Mouse (Mus musculus): ENCODE measurements at regions not wholly inside any gene's neighbourhood (a gene's known extent, or its start where the extent isn't known, plus 50 kb on each side); places are given as distances from the start of the nearest gene placed in this dataset.
"Not testable (repeated sequence)": the region's sequence is repeated elsewhere in the genome, so short reads cannot be mapped to it uniquely, and the experiment has no call there.

- in situ Hi-C loops (cut with MboI; ENCODE audit: low sequenced_read_pairs), result no loop called here
Observed at GRCm38 (mm10) chr7:72998374-72998773, 376.9 kb upstream of the Rgma start.

- in situ Hi-C loops (cut with MboI; ENCODE audit: low sequenced_read_pairs), result no loop called here
Observed at GRCm38 (mm10) chr7:73019151-73019550, 356.2 kb upstream of the Rgma start.

DNA sequence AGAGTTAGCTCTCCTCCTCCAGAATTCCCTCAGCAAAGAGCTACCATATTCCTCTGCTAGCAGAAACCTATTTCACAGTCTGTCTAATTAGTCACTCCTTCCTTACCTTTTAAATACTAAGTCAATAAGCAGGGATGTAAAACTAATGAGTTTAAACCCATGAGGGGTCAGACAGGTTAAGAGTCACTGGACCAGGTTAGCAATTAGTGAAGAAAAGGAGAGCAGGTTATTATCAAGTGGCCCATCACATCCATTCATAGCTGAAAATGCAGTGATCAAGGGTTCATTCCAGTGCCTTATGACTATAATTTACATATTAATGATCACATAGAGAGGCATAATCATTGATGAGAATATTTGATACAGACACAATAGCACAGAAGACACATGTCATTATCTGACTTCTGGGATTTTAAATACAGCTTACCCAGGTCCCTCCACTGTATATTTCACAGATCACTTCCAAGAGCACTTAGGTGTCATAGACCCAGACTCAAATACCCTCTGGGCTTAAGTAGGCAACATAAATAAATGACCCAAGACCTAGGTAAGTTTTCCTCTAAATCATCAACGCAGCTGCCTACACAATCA, 355.4 kb upstream of the Rgma start:
- in situ Hi-C loops (cut with MboI; ENCODE audit: low sequenced_read_pairs), result no loop called here

GRCm38 (mm10) chr7:73021786-73022185, 353.5 kb upstream of the Rgma start:
- in situ Hi-C loops (cut with MboI; ENCODE audit: low sequenced_read_pairs), result no loop called here

DNA sequence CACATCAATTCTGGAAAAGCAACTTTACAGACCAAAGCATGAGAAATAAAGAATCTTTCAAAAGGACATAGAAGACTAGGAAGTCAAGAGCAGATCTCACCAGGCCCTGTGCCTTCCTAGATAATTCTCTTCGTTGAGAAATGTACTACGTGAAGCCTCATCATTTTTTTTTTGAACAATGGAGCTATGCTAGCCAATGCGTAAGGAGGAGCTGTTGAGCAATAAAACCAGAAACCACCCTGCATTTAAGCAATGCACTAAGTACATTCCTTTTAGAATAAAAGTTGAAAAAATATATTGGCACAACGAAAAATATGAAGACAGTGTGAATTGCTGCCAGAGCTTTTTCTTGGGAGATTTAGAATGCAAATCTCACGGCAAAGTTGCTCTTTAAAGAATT, 349.7 kb upstream of the Rgma start:
- in situ Hi-C loops (cut with MboI; ENCODE audit: low sequenced_read_pairs), result no loop called here

DNA sequence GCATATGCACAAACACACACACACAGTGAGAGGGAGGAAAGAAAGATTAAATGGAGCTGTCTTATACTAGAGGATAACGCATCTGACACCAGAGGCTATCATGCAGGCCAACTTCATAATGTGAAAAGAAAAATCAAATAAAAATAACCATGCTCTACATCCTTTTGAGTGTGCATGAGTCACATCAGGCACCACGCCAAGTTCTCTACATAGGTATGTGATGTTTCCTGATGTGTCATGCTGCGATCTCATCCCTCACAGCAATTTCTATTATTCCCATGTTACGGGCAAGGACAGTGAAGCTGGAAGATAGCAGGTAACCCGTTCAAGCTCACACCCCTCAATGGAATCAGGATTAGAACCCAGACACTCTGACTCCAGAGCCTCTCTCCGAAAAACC, 346.4 kb upstream of the Rgma start:
- in situ Hi-C loops (cut with MboI; ENCODE audit: low sequenced_read_pairs), result no loop called here

- in situ Hi-C loops (cut with MboI; ENCODE audit: low sequenced_read_pairs), result no loop called here
Observed at GRCm38 (mm10) chr7:73031407-73031806, 343.9 kb upstream of the Rgma start.

- in situ Hi-C loops (cut with MboI; ENCODE audit: low sequenced_read_pairs), result no loop called here
Observed at GRCm38 (mm10) chr7:73032316-73032980, 342.9 kb upstream of the Rgma start.

DNA sequence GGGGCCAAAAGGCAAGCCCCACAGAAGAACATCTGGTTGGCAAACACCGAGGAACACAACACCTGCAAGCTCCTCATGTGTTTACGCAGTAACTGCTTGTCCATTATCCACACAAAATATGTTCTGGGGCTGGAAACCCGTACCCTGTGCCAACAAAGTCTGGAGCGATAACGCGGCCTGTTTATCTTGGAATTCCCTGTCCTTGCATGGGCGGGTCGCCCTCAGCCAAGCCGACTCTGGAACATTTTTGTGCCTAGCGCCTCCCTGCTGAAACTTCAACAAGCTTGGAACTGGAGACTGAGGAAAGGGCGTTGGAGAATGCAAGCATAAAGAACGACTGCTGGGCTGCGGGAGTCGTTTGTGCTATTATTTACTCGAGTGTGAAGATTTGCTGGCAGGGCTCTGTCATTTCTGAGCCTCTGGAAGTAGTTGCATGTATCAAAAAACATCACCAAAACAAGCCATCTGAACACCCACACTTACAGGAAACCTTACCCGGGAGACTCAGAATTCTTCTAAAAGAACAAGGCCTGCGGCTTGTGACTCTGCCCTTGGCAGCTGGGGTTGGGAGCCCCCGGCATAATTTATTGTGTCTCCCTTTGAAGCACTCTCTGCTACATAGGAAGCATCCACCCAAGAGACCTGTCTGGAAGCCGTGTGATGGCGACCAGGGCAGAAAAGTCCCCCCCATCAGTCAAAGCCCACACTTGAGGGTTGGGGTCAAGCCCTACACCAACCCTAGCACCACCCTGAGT, 338.3 kb upstream of the Rgma start:
- in situ Hi-C loops (cut with MboI; ENCODE audit: low sequenced_read_pairs), result no loop called here

GRCm38 (mm10) chr7:73037638-73038037, 337.7 kb upstream of the Rgma start:
- in situ Hi-C loops (cut with MboI; ENCODE audit: low sequenced_read_pairs), result no loop called here

DNA sequence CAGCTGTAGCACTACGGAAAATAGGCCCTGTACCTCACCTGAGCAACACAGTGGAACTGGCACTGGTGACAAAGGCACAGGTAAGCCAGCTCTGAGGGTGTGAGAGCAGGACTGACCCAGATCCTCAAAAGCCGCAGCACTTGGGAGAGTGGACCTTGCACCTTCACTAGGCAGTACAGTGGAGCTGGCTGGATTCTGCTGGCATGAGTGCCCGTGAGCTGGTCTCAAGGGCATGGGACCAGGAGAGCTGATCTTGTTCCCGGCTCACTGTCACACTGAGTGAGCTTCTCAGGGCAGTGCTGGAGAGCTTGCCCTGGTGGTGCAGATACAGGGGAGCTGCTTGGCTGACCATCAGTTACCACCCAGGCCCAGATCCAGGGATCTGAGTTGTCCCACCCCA, 335.4 kb upstream of the Rgma start:
- in situ Hi-C loops (cut with MboI; ENCODE audit: low sequenced_read_pairs), result loop anchor here (10.0 kb wide), 1 partner anchor 55 kb away; no protein-coding TSS in a partner anchor

DNA sequence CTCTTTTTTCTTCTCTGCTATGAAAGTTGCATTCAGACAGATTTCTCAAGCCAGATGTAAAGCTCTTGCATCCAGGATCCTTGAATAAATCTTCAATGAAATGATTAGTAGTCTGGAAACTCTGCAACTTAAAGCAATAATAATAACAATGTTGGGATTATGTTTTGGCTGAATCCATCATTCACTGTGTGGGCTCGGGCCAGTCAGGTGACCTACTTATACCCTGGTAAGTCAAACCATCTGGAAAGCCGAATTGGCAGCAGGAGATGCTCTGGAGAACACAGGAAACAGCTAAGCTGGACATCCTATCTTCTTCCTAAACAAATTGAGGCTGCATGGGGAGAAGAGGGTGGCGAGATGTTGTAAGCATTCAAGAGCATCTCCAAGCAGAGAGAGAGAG, 331.0 kb upstream of the Rgma start:
- in situ Hi-C loops (cut with MboI; ENCODE audit: low sequenced_read_pairs), result loop anchor here (10.0 kb wide), 1 partner anchor 60 kb away; no protein-coding TSS in a partner anchor

DNA sequence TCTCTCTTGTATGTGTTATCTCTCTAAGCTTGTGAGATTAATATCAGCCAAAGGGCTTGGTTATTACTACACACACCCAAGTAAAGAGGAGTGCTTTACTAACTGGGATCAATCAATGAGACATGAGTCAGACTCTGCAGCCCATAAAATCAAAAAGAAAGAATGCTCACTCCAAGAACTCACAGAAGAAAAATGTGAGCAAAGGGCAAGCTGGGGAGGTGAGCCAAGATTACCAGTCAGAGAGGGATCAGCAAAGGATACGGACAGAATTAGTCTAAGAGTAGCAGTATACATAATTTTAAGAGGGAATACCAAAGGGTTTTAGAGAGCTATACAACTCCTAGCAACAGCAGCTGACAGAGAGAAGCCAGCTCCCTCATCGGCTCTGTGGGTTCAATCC, 319.4 kb upstream of the Rgma start:
- in situ Hi-C loops (cut with MboI; ENCODE audit: low sequenced_read_pairs), result no loop called here

- in situ Hi-C loops (cut with MboI; ENCODE audit: low sequenced_read_pairs), result no loop called here
Observed at GRCm38 (mm10) chr7:73063556-73063955, 311.8 kb upstream of the Rgma start.

- in situ Hi-C loops (cut with MboI; ENCODE audit: low sequenced_read_pairs), result no loop called here
Observed at GRCm38 (mm10) chr7:73068534-73068933, 306.8 kb upstream of the Rgma start.

- in situ Hi-C loops (cut with MboI; ENCODE audit: low sequenced_read_pairs), result no loop called here
Observed at GRCm38 (mm10) chr7:73069352-73069751, 306.0 kb upstream of the Rgma start.

- in situ Hi-C loops (cut with MboI; ENCODE audit: low sequenced_read_pairs), result not testable (repeated sequence)
Observed at GRCm38 (mm10) chr7:73075391-73075790, 299.9 kb upstream of the Rgma start.

DNA sequence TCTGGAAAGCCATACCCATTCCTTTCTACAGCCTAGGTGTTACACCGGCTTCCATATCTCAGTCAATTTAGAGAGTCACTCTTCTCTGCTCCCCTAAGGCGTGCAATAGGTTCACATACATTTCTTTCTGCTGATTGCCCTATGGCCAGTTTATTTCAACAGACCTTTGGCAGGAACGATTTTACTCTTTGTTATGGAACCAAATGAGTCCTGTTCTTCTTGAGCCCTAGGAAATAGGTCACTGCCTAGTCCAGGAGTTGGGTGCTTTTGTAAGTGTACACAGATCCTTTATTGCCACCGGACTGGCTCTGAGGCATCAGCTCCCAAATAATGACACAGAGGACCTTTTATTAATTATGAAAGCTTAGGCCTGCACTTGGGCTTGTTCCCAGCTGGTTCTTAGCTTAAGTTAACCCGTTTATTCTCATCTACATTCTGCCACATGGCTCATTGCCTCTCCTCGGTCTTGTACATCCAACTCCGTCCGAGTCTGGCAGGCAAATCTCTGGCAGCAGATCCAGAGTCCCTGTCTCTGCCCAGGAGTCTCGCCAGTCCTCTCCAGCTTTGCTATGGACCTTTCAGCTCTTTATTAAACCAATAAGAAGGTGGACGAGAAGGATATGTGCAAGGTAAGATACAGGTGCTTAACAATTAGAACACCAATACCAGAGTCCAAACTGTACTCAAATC, 287.7 kb upstream of the Rgma start:
- in situ Hi-C loops (cut with MboI; ENCODE audit: low sequenced_read_pairs), result no loop called here

DNA sequence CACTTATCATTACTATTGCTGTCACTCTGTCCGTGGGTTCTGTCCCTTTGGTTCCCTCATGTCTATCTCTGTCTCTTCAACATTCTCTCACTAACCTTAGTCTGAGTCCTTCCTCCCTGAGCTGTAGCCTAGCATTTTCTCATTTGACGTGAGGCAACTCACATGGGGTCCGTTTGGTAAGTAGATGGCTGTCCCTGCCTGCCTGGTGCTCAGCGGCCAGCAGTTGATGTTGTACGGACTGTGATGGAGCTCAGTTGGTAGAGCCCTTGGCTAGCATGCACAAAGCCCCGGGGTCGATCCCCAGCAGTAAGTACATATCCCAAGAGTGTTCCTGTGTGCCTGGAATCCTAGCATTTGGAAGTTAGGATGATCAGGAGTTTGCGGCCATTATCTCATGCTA, 287.0 kb upstream of the Rgma start:
- in situ Hi-C loops (cut with MboI; ENCODE audit: low sequenced_read_pairs), result no loop called here

GRCm38 (mm10) chr7:73091758-73092157, 283.6 kb upstream of the Rgma start:
- in situ Hi-C loops (cut with MboI; ENCODE audit: low sequenced_read_pairs), result no loop called here

DNA sequence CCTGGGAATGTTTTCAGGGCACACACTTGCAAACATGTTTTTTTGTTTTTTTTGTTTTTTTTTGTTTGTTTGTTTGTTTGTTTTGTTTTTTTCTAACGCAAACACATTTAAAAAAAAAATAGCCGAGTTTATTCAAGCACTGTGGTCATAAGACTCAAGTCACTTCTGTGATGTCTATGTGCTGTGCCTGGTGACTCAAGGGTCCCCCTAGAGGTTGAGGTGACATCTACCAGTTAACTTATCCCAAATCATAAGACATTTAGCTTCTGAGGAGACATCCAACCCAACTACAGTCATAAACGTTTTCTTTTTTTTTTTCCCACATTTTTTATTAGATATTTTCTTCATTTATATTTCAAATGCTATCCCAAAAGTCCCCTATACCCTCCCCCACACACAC, 281.2 kb upstream of the Rgma start:
- in situ Hi-C loops (cut with MboI; ENCODE audit: low sequenced_read_pairs), result no loop called here

- in situ Hi-C loops (cut with MboI; ENCODE audit: low sequenced_read_pairs), result no loop called here
Observed at GRCm38 (mm10) chr7:73118871-73119270, 256.4 kb upstream of the Rgma start.

Data from CH12F3 (cell line).